Comparison of ENCODE assay signal across 15 mouse cellular contexts in genomic region chr10:105595480-105596102, GRCm38 (mm10). TPM values are rescaled to one million over a fixed set of nuclear protein-coding genes. Genes with fewer than 3 reads are reported as not detected.
DNase-seq lines count a peak whose midpoint lies in the region; ATAC-seq and TF ChIP-seq lines count a peak whose summit lies in the region.
"Had no signal": no experiment of that assay in that cellular context is flagged by ENCODE, and none has a peak within 500 bp of the region (broad histone marks: within the 10 kb centered on the region; RNA-seq: fewer than 3 reads in every experiment).

No protein-coding gene starts in this region.

- no peaks in the 10 kb centered on the region for H3K27me3 ChIP-seq in hindbrain, postnatal 0 days (ENCODE audit: insufficient read depth, low read length)
- H3K27me3 ChIP-seq in hindbrain, embryonic 10.5 days (ENCODE audit: insufficient read depth, poor library complexity, severe bottlenecking), result no peaks in the 10 kb centered on the region
- H3K27me3 ChIP-seq: limb, embryonic 12.5 days; neural tube, embryonic 13.5 days had no signal

- no peaks in the 10 kb centered on the region for H3K36me3 ChIP-seq in hindbrain, postnatal 0 days (ENCODE audit: insufficient read depth, low read length)
- H3K36me3 ChIP-seq in hindbrain, embryonic 10.5 days, result no peaks in the 10 kb centered on the region
- H3K36me3 ChIP-seq: G1E; limb, embryonic 12.5 days; neural tube, embryonic 13.5 days had no signal

- peak; percentile 76 for DNase-seq in hindbrain, postnatal 0 days (ENCODE audit: low spot score)
- no peak for DNase-seq in hindbrain, embryonic 10.5 days (ENCODE audit: low spot score)
- DNase-seq in adipocyte (ENCODE audit: low spot score), result peak; percentile 3
- peak; percentile 78 to 87 for DNase-seq in cerebellum, postnatal 14 days
- no peak for DNase-seq in ovary, postnatal 14 days (ENCODE audit: low spot score)
- no peak for DNase-seq in frontal cortex, postnatal 14 days (ENCODE audit: low spot score in 2 of 2)
- DNase-seq: adrenal gland, postnatal 14 days; kidney, adult 9 months; liver, postnatal 0 days had no signal

- TF ChIP-seq CTCF in hindbrain, postnatal 0 days (IDR thresholded peaks at IDR 0.05; ENCODE audit: low read depth), result no peak

- ATAC-seq in hindbrain, postnatal 0 days, result peak; percentile 53; the same call in 1 of the 2 replicates
- peak; percentile 77 for ATAC-seq in cerebellum, adult (ENCODE audit: insufficient number of reproducible peaks, low FRiP score, low TSS enrichment)
- ATAC-seq: liver, postnatal 0 days had no signal

- peaks cover 5% of the 10 kb centered on the region; the same call in 1 of the 2 replicates for H3K4me1 ChIP-seq in hindbrain, postnatal 0 days (ENCODE audit: insufficient read depth, low read length)
- H3K4me1 ChIP-seq in hindbrain, embryonic 10.5 days (replicated peaks), result peaks cover 8% of the 10 kb centered on the region
- H3K4me1 ChIP-seq: limb, embryonic 12.5 days; neural tube, embryonic 13.5 days had no signal

- H3K4me2 ChIP-seq in hindbrain, postnatal 0 days (ENCODE audit: low read depth, low read length), result no peak overlapping the region
- H3K4me2 ChIP-seq: hindbrain, embryonic 14.5 days; limb, embryonic 12.5 days; neural tube, embryonic 13.5 days had no signal

- WGBS in hindbrain, postnatal 0 days, result 62% methylated on average over 7 of the region's 7 CpGs
- WGBS in hindbrain, embryonic 10.5 days, result 87% methylated on average over 7 of the region's 7 CpGs

- H3K4me3 ChIP-seq in hindbrain, postnatal 0 days (ENCODE audit: low read length), result no peak overlapping the region
- no peak overlapping the region for H3K4me3 ChIP-seq in hindbrain, embryonic 10.5 days
- H3K4me3 ChIP-seq: limb, embryonic 12.5 days; neural tube, embryonic 13.5 days had no signal

- H3K9me3 ChIP-seq in hindbrain, postnatal 0 days (ENCODE audit: low read length), result no peaks in the 10 kb centered on the region
- H3K9me3 ChIP-seq in hindbrain, embryonic 10.5 days, result no peaks in the 10 kb centered on the region
- H3K9me3 ChIP-seq: G1E; limb, embryonic 12.5 days; neural tube, embryonic 13.5 days had no signal

- H3K27ac ChIP-seq in hindbrain, postnatal 0 days, result no peak overlapping the region
- H3K27ac ChIP-seq in hindbrain, embryonic 10.5 days, result no peak overlapping the region
- H3K27ac ChIP-seq: hindbrain, embryonic 14.5 days; limb, embryonic 12.5 days; neural tube, embryonic 13.5 days had no signal

- H3K9ac ChIP-seq in hindbrain, postnatal 0 days (replicated peaks; ENCODE audit: low read length), result no peak overlapping the region
- H3K9ac ChIP-seq: hindbrain, embryonic 14.5 days; limb, embryonic 12.5 days; liver, postnatal 0 days; neural tube, embryonic 13.5 days had no signal

RNA-seq across cellular contexts. Expression of gene Tmtc2, which starts 21.3 kb away (rescaled TPM):
- 19.3 and 19.4 TPM in 2 replicates for total RNA-seq in hindbrain, postnatal 0 days (2014; rRNA removed)
- polyA plus RNA-seq in hindbrain, postnatal 0 days (2015; fragmentation: Nextera tagmentation; extraction: Ambion mirVana), result 7.6 and 8.2 TPM in 2 replicates
- polyA plus RNA-seq in hindbrain, embryonic 10.5 days (2016; fragmentation: Nextera tagmentation; extraction: Ambion mirVana), result 7.0 and 8.0 TPM in 2 replicates
- total RNA-seq: monocyte, adult 5-6 weeks had no signal

Comparison
In these comparisons a context has a peak if more than half of its experiments do, and no peak if none do; other contexts are left out.
1. DNase-seq: peak in hindbrain, postnatal 0 days (single experiment), adipocyte (single experiment) and cerebellum, postnatal 14 days (2 of 2); none in hindbrain, embryonic 10.5 days (single experiment), ovary, postnatal 14 days (single experiment) and frontal cortex, postnatal 14 days (0 of 2).